Mouse (Mus musculus) embryo, embryonic 10 days (tissue): ENCODE measurements at regions not wholly inside any gene's neighbourhood (a gene's known extent, or its start where the extent isn't known, plus 50 kb on each side); places are given as distances from the start of the nearest gene placed in this dataset.

Experiments
- DNase-seq: peaks from one replicate; pipeline ENCODE4 v3.0.0-alpha.2; 2015; ENCODE audit warnings: low spot score

GRCm38 (mm10) chr6:95179993-95180392, 63.0 kb downstream of the Kbtbd8 start:
- no peak for DNase-seq

- no peak for DNase-seq
These were observed 65.2 kb downstream of the Kbtbd8 start for GRCm38 (mm10) chr6:95182238-95182637.

DNA sequence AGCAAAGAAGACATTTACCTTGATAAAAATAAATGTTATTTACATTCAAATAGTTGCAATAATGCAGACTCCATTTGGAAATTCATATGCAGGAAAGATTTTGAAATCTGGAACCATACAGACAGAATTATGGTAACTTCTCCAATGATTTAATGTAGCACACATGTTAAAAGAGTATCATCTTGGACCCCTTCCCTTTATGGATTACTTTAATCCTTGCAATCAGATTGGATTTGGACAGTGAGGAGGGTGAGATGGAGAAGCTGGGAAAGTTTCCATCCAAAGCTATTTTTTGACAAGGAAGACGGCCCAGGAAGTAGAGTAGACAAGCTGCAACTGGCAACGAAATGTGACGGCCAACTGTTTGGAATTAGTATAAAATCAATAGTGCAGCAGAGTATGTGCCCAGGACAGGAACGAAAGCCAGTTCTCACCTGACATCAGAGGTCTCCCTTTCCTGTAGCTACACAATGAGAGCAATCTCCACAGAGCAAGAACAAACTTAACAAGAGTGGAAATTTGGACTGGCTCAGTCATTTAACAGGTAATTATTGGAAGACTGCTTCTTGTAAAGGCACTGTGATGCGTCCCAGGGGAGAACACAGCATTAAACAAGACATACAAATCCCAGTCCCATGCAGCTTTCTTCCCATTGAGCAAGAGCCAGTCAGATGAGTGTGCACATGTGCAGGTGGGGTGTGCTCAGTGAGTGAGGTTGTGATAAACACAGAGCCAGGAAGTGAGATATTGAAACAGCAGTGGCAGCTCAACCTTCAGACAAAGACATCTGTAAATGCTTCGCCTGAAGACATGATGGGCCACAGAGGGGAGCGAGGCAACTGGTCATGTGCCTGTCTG, 68.3 kb downstream of the Kbtbd8 start:
- no peak for DNase-seq

DNA sequence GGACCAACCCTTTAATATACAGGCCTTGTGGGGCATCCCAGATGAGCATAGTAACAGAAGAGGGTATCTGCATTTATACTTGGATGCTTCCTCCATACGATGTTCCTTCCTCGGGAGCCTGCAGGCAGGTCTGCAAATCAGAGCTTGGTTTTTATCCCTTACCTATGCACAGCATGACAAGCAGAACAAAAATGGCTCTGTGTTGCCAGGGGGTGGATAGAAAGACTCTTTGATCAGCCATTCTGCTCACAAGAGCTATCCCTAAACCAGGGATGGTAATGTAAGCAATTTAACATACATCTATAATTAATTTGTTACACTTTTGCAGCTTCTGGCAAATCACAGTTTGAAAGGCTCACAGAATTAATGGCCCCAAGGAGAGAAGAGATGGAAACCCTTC, 79.6 kb downstream of the Kbtbd8 start:
- no peak for DNase-seq

- no peak for DNase-seq
These were observed 81.6 kb downstream of the Kbtbd8 start for GRCm38 (mm10) chr6:95198611-95199010.

GRCm38 (mm10) chr6:95202291-95202790, 85.3 kb downstream of the Kbtbd8 start:
- DNase-seq: no peak

DNA sequence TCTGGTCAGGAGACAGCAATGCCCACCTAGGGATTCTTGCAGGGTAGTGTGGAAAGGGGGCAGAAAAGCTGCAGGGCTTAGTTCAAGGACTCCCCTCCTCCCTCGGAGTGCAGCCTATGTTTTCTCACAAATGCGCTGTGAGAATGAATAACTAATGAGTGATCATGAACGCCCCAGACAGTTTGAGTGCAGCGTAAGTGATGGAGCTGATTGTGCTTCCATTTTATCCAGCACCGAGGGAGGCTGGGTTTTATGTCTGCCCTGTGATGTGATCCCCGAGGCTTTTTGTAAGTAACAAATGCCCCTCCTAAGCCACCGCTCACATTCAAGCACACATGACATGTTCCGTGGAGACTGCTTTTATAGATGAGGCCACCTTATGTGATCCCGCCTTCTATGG, 85.9 kb downstream of the Kbtbd8 start:
- peak; percentile 28 for DNase-seq

- no peak for DNase-seq
These were observed 87.2 kb downstream of the Kbtbd8 start for GRCm38 (mm10) chr6:95204231-95204630.

- peak; percentile 69 for DNase-seq
These were observed 90.0 kb downstream of the Kbtbd8 start for GRCm38 (mm10) chr6:95207063-95207462.

GRCm38 (mm10) chr6:95217431-95217830, 100.4 kb downstream of the Kbtbd8 start:
- DNase-seq: peak; percentile 42

- no peak for DNase-seq
These were observed 101.8 kb downstream of the Kbtbd8 start for GRCm38 (mm10) chr6:95218830-95219229.

- DNase-seq: peak; percentile 92
These were observed 98.4 kb upstream of the Gm10234 start for GRCm38 (mm10) chr6:95223537-95223936.

DNA sequence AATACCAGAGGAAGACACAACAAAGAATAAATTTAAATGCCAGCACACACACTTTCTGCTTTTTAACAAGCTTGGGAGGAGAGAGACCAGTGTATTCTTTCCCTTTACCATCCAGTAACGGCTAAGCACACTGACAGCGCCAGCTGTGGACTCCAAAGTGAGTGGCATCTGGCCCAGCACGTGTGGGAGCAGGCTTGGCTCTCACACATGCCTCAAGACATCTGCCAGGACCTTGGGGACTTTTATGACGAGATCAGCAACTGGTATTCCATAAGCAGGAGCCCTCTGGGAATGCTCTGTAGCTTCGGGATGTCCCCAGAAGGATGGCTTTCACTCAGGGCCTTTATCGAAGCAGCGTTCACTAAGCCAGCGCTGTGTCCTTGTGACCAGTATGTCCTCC, 92.0 kb upstream of the Gm10234 start:
- DNase-seq: no peak

DNA sequence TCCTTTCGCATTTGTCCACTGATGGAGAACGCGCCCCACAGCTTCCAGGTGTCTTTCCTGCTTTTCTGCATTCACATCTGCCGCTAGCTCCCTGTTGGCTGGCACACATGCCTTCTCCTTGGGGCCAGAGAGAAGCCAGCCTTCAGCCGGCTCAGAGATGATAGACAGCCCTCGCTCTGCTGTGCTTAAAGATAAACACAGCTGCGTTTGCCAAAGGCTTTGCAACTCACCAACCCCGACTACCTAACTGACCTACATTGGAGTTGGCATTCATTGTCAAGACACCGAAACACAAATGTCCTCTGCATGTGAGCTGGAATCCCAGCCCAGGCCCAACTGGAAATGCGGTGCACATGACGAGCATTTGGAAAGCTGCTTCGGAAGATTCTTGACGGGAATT, 87.2 kb upstream of the Gm10234 start:
- DNase-seq: no peak

- no peak for DNase-seq
These were observed 78.3 kb upstream of the Gm10234 start for GRCm38 (mm10) chr6:95243657-95244056.

DNA sequence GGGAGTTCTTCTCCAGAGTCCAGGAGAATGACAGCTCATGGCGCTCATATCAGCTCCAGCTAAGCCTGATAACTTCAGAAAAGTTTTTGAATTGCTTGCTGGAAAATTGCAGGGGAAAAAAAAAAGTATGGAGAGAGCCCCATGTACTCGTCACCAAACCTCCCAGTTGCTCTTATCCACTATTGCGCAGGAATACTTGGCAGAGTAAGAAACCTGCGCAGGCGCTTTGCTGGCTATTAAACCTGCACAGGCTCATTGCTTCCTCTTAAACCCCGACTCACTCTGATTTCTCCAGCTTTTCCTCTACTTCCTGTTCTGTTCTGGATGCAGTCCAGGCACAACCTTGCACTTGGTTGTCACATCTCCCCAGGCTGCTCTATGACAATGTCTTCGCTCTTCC, 77.0 kb upstream of the Gm10234 start:
- no peak for DNase-seq

DNA sequence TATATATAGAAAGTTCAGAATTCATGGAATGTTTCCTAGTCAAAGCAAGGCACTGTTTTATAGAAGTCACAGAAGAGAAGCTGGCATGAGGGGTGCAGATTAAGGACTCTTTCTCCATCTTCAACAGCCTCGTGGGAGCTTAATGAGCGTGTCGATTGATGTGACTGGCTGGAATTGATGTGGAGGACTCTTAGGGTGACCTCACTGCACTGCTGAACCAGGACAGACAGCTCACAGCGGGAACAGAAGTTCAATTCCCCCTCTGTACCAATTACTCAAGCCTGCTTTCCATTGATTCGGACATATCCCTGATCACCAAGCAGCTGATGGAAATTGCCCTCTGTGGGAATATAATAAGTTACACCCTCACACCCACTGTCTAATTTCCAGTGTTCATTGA, 65.6 kb upstream of the Gm10234 start:
- peak; percentile 53 for DNase-seq

DNA sequence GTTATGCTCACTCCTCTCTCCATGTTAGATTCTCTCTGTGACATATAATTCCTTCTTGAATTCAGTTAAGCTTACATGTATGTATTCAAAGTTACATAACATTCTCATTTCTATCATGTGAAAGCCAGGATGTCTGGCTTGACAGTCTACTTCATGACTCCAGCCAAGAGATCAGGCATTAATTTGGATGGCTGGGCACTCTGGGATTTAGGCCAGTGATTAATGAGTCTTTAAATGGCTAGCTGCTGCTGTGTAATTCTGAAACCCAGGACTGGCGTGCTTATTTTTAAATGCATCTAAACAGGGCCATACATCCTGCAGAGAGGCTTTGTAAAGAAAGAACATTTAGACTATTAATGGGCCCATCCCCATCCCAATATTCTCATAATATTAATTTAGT, 60.9 kb upstream of the Gm10234 start:
- no peak for DNase-seq

DNA sequence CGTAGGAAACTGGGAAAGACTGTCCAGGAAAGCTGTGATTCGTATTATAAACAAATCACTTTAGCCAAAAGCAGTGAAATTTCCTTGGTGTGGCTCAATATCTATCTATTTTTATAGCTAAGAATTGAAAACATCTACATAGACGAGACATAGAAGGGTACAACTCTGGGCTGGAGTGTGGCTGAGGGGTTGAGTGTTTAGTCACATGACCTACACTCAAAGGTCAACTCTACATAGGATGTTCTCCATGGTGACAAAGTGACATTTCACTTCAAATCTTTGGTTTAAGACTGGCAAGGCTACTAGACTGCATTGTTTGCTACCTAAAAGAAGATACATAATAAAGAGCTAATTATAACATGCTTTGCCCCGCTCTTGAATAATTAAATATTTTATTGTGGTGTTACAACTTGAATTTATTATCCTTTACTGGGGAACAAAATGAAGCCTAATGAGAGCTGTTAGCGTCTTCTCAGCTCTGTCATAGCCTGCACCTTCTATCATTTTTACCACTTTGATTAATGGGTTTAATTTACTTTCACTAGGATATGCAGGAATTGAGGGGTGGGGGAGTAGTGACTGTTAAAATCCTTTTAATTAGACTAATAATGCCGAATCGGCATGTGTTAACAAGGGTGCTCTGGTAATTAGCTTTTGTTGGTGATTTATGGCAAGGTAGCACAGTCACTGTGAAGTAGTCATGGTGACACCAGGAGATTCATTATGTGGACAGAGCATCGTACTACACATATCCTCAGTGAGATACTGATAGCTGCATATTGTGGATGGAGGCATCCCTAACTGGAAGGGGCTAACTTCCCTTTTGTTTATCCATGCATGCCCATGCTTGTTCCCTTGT, 57.7 kb upstream of the Gm10234 start:
- DNase-seq: no peak

DNA sequence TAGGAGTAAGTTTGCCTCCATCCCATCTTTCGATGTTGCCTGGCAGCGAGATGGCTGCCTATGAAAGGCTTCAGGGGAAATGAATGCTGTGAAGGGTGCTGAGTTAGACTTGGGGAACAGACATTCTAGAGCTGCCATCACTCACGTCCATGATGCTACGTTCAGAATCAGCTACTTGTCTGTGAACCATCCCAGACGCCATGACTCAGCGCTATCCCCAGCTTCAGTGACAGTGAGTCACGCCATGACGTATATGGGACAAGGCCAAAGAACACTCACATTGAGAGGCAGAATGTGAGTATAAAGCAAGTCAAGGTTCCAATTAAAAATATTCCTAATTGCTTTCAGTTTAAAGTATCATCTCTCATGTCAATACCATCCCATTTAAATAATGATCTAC, 52.4 kb upstream of the Gm10234 start:
- DNase-seq: no peak
